Mouse (Mus musculus) cerebellum, postnatal 4 days (tissue): ENCODE data around the gene Olfml3.
A peak's percentile ranks its signal among the peaks of the same experiment; 100 is the strongest.

Experiments used
- DNase-seq, 2 experiments: peaks; one replicate each; pipeline ENCODE4 v3.0.0; 2022; ENCODE audit warnings: low spot score in 2 of 2, mixed read lengths in 1 of 2

Gene Olfml3

DNA sequence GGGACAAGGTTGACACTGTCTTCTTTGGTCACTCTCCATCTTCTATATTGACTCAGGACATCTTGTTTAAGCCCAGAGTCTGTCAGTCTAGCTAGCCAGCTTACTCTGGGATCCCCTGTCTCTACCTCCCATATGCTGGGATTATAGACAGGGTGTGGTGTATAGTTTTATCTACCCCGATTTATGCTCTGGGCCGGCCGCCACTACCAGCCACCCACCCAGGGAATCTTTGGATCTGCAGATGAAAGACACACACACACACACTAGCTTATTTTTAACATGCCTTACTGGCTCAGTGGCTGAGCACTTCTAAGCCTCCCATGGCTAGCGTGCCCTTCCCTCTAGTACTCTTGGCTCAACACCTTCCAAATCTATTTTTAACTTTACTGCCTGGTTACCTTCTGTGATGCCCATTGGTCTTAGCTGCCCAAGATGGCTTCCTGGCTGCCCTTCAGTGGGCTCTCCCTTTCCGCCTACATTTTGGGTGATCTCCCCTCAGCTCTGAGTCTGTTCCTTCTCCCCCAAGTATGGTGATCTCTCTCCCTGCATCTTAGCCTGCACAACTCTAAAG lies 28.2 kb downstream of the Olfml3 start:
- DNase-seq, result peak in 1 of 2 experiments; percentile 5

DNA sequence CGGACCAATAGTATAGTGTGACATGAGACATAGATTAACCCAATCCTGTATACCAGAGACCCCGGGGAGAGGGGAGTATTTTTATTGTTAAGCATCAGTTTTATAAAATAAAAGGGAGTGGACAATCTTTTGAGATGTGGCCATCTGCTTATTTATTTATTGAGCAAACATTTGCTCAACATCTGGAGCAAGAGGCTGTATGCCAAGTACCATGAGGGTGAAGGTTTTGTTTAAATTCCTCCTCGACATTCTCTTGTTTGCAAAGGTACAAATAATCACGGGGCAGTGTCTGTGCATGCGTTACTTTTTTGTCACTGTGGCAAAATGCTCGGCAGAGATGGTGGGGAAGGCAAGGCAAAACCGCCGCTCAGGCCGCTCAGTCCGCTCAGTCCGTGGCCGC lies 32.4 kb downstream of the Olfml3 start:
- no peak for DNase-seq

DNA sequence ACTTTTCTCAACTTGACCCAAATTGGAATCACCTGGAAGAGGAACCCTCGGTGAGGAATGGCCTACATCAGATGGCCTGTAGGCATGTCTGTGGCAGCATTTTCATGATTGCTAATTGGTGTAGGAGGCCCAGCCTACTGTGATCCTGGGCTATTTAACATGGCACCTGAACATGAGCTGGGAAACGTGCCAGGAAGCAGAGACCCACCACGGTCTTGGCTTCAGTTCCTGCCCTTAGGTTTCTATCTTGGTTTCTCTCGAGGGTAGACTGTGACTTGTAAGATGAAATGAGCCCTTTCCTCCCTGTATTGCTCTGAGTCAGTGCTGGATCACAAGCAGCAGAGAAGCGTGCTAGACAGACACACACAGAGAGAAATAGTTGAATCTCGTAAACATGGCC lies 33.1 kb downstream of the Olfml3 start:
- no peak for DNase-seq

GRCm38 (mm10) chr3:103696388-103696925 lies 41.3 kb downstream of the Olfml3 start:
- peak in 1 of 2 experiments; percentile 9 for DNase-seq

GRCm38 (mm10) chr3:103695556-103695955 lies 42.2 kb downstream of the Olfml3 start:
- DNase-seq, result peak in 1 of 2 experiments; percentile 3

- DNase-seq, result no peak
These were observed 47.3 kb downstream of the Olfml3 start for GRCm38 (mm10) chr3:103690506-103690905.

DNA sequence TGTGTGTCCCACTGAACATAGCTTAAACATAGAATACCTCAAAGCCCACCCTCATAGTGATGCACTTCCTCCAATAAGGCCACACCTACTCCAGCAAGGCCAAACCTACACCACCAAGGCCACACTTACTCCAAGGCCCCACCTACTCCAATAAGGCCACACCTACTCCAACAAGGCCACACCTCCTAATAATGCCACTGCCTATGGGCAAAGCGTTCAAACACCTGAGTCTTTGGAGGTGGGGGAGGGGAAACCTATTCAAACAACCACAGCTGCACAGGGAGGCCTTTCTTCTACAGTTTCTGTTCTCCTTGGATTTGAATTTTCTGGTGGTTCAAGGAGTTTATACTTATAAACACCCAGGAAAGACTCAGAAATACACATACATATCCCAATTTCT lies 48.8 kb downstream of the Olfml3 start:
- no peak for DNase-seq

DNA sequence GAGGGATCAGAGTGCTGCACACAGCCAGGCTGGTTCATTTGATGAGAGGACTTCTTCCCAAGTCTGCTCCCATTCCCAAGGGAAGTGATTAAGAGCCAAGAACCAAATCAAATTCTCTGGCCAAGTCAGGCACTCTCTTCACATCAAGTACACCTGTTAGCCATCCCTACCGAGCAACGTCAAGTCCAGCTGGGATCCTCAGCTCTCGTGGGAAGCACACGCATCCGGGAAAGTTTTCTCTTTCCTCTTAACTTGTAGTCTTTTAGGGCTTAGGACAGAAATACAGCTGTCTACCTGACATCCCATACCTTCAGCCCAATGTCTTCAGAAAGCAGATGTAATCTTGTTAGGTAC lies 53.9 kb downstream of the Olfml3 start:
- no peak for DNase-seq

DNA sequence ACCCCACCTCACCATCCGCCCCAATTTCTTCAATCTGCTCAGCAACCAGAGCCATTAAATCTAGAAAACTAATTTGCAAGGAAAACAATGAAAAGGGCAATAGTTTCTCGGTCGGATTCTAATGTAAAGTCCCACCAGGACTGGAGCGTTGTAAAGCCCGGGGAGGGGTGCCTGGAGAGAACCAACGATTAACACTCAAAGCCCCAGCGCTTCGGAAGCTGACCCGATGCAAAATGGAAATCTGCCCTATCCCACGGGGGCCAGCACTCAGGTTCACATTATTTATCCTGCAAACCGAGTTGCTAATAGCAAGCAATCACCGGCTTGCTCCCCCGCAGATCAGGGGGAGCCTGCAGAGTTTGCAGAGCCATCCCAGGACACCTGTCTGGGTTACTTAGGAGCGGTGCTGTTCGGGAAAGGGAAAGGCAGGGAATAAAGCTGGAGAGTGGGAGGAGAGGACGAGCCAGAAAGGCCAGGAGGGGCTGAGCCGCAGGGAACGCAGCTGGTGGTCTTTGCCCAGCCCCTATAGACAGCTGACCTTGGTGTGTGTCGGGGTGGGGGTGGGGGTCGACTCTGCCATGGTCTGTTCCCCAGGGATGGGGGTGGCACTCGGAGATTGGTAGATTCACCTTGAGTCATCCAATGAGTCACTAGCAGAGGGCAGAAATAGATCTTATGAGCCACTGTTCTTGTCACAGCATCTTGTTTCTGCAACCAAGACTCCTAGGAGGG lies 54.4 kb downstream of the Olfml3 start:
- no peak for DNase-seq

DNA sequence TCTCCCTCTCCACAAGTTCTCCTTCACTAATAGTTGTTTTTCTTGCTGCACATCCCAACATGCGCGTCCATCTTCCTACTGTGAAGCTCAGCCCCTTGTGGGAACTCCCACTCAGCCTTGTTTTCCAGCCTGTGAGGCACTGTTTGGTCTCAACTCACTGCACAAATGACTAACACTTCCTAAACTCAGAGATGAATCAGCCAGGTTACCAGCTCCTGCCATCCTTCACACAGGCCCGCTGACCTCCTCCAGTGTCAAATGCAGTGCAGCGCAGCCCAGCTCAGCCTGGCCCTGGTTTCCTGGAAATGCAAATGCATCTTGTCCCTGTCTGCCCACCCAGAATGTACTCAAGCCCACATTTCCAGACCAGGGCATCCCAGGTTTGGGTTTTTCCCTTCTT lies 55.3 kb downstream of the Olfml3 start:
- no peak for DNase-seq

- no peak for DNase-seq
These were observed 59.0 kb downstream of the Olfml3 start for GRCm38 (mm10) chr3:103678811-103679210.

DNA sequence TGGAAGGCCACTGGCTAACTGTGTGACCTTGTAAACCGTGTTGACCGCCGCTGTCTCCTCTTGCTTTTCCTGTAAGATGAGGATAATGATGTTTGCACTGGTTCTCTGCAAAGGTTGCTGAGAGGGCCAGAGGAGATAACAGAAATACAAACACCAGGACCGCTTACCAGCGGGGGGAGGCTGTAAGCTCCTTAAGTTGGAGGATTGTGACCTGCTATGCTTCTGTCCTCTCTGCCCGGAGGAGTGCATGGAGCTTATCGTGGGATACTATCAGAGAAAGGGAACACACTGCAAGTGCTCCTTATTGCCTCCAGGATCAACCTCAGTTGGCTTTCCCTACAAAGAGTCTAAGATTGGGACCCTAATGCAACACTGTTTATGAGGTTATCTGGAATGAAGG lies 65.1 kb downstream of the Olfml3 start:
- no peak for DNase-seq
